Mouse (Mus musculus) kidney, embryonic 16.5 days (tissue): ENCODE data around the gene Kcnip3. TPM values are rescaled to one million over a fixed set of nuclear protein-coding genes. Genes with fewer than 3 reads are reported as not detected.
A peak's percentile ranks its signal among the peaks of the same experiment; 100 is the strongest.

Source experiments
- ATAC-seq: fragments of 200-750 bp; cut with Nextera tagmentation; 2 replicates; pipeline ENCODE4 v1.8.0; 2017; ENCODE audit warnings: moderate TSS enrichment; ENCODE audit not compliant: low FRiP score, low TSS enrichment
- H3K27ac ChIP-seq: fragments of 300-500 bp; sonication (generic); 2 replicates; pipeline ENCODE4 v1.5.1; 2014; ENCODE audit warnings: low read length
- H3K27me3 ChIP-seq: fragments of 300-500 bp; sonication (generic); 2 replicates; pipeline ENCODE4 v1.6.1; 2014; ENCODE audit warnings: low read length, control low read depth, mixed read lengths; ENCODE audit not compliant: insufficient read depth
- H3K36me3 ChIP-seq: fragments of 300-500 bp; sonication (generic); 2 replicates; pipeline ENCODE4 v1.6.1; 2014; ENCODE audit warnings: low read length, control low read depth, mixed read lengths; ENCODE audit not compliant: insufficient read depth
- H3K4me1 ChIP-seq: fragments of 300-500 bp; sonication (generic); 2 replicates; pipeline ENCODE4 v1.6.1; 2014; ENCODE audit warnings: low read length, control low read depth, mixed read lengths; ENCODE audit not compliant: insufficient read depth
- H3K4me2 ChIP-seq: fragments of 300-500 bp; sonication (generic); replicated peaks from 2 replicates; pipeline ENCODE4 v1.6.1; 2014; ENCODE audit warnings: low read depth, low read length
- H3K4me3 ChIP-seq: fragments of 300-500 bp; sonication (generic); 2 replicates; pipeline ENCODE4 v1.5.1; 2014; ENCODE audit warnings: mild to moderate bottlenecking, low read length
- H3K9ac ChIP-seq: fragments of 300-500 bp; sonication (generic); replicated peaks from 2 replicates; pipeline ENCODE4 v1.6.1; 2014; ENCODE audit warnings: low read length
- H3K9me3 ChIP-seq: fragments of 300-500 bp; sonication (generic); 2 replicates; pipeline ENCODE4 v1.6.1; 2016; ENCODE audit warnings: low read length, control low read depth
- WGBS: fragments of 180-500 bp; shearing (Covaris S2); extraction: QIAGEN DNeasy Blood & Tissue Kit; methylation state at CpG from one replicate; pipeline ENCODE4 v1.1.7; 2014; 5-methylcytosine and 5-hydroxymethylcytosine counted together
- polyA plus RNA-seq: library from polyadenylated mRNA; unstranded; fragments of >200 nt; fragmentation: Nextera tagmentation; extraction: Ambion mirVana; gene quantifications from 2 replicates; pipeline ENCODE4 v1.2.1, GENCODE M21; 2015

The Kcnip3 gene
- polyA plus RNA-seq, 1 experiment from 2014 or later = 3.4 TPM

DNA sequence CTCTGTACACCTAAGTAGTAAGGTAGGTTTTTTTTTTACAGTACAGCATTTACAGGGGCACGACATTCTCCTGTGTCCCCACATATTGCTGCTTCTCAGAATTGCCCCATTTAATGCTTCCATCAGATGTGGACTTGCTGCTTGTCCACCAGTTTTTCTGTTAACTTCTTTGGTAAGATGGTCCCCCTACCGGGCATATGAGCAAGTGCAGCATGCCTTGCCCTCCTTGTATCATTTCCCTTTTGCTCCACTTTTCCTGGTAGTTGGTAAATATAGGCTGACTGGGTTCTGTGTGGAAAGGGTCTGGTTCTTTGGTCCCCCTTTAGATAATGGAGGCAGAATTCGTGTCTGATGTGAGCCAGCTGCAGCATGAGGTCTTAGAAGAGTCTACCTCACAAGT, 91.7 kb downstream of the Kcnip3 start:
- no peak overlapping the region for H3K9ac ChIP-seq
- no peaks in the 10 kb centered on the region for H3K4me1 ChIP-seq
- no peaks in the 10 kb centered on the region for H3K27me3 ChIP-seq
- no peak overlapping the region for H3K27ac ChIP-seq
- H3K4me3 ChIP-seq = no peak overlapping the region
- H3K4me2 ChIP-seq = no peak overlapping the region
- no peaks in the 10 kb centered on the region for H3K9me3 ChIP-seq
- ATAC-seq = no peak
- H3K36me3 ChIP-seq = peaks cover 5% of the 10 kb centered on the region; the same call in 1 of the 2 replicates
- WGBS = 20% methylated on average over 3 of the region's 3 CpGs

DNA sequence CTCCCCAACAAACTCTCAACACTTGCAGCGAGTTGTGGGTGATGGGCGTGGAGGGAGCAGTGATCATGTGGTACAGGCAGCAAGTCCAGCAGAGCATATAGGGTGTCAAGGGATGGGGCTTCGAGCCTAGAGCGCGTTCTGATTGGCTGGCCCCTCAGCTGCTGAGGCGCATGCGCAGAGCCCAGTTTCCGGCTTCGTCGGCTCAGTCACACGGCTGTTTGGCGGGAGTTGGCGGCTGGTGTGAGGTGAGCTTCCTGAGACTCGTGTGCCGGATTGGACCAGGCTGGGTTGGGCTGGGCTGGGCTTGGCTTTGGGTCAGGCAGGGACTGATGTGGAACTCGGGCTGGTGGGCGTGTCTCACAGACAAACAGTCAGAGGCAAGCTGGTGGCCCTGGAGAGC, 96.9 kb downstream of the Kcnip3 start, which contains the start of gene Gpat2:
TSS of gene Gpat2 (plus strand) at position 223 of the 400 bp plus-strand sequence.
- ATAC-seq = no peak
- H3K4me3 ChIP-seq = no peak within 1 kb of the TSS
- H3K27me3 ChIP-seq = no peaks in the 10 kb centered on the region
- no peak within 1 kb of the TSS for H3K27ac ChIP-seq
- H3K9ac ChIP-seq = no peak within 1 kb of the TSS
- H3K36me3 ChIP-seq = no peaks in the 10 kb centered on the region
- H3K4me2 ChIP-seq = no peak within 1 kb of the TSS
- H3K9me3 ChIP-seq = no peaks in the 10 kb centered on the region
- WGBS = 86% methylated on average over 17 of the region's 17 CpGs
- no peaks in the 10 kb centered on the region for H3K4me1 ChIP-seq

DNA sequence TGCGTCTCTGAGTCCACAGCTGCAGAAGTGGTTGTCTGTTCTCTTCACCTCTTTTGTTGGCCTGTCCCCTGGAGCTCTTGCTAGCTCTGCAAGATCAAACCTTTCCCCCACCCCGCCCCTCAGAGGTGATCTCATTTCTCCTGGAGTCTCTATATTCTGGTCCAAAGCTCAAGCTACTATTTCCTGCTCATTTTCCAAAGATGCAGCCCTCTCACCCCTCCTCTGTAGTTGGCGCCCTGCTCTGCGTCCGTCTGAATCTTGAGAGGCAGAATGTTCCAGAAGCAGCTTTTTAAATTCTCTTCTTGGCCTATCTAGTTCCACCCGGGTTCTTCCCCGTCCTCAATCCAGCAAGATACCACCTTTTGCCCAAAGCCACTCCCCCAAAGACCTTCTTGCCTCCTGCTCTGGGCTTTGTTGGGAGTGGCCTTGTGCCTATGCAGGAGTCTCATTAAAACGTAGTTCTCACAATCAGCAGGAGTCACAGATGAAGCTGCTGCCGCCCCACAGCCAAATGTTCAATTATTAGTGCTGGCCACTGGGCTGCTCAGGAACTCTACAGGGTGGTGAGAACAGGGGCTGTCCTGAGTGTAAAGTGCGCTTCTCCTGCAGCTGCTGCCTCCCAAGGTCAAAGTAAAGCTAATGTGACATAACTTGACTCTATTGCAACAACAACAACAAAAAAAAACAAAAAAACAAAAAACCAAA, 103.5 kb downstream of the Kcnip3 start:
- H3K36me3 ChIP-seq = no peaks in the 10 kb centered on the region
- no peak overlapping the region for H3K9ac ChIP-seq
- H3K4me1 ChIP-seq = 0 out of 2 replicates have a peak, but pooled peaks cover 2% of the 10 kb centered on the region
- H3K27ac ChIP-seq = peak overlapping the region; percentile 11; the same call in 1 of the 2 replicates
- WGBS = 60% methylated on average over 10 of the region's 10 CpGs
- ATAC-seq = no peak
- H3K4me3 ChIP-seq = no peak overlapping the region
- no peaks in the 10 kb centered on the region for H3K9me3 ChIP-seq
- H3K4me2 ChIP-seq = no peak overlapping the region
- no peaks in the 10 kb centered on the region for H3K27me3 ChIP-seq

DNA sequence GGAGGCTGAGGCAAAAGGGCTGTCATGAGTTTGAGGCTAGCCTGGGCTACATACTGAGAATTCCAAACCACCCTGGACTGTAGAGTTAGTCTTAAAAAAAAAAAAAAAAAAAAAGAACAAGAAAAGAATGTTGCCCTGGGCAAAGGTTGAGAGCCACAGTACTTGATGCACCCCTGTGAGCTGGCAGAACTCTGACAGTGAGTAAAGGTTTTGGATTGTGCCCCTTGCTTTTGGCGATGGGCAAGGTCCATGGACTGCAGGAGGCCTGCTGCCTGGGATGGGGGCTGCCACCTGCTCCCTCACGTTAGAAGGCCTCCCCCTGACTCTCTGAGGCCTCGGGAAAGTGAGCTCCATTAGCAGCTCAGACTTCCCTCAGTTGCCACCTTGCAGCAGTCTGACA, 105.2 kb downstream of the Kcnip3 start:
- 45% methylated on average over 3 of the region's 3 CpGs for WGBS

DNA sequence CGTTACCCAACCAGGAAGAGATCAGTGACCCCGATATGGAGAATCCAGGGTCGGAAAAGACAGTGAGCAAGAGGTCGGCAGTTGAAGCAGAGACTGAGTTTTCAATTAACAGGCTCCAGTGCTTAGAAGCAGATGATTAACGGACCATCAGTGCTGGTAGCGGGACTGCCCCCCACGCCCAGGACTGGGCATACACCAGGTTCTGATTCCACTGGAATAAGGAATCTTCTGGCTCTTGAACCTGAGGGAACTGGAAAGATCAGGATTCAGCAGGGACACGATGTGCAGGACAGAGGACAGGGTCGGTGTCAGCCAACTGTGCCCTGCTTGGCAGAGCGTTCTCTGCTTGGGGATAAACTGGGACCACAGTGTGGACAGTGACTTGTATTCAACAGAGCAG, 106.1 kb downstream of the Kcnip3 start:
- Histone ChIP-seq H3K27ac (peak overlapping the region; percentile 75; the same call in 1 of the 2 replicates), H3K9ac (no peak overlapping the region), H3K4me3 (no peak overlapping the region), H3K4me1 (0 out of 2 replicates have a peak, but pooled peaks cover 2% of the 10 kb centered on the region), H3K27me3 (no peaks in the 10 kb centered on the region), H3K4me2 (no peak overlapping the region), H3K36me3 (no peaks in the 10 kb centered on the region), H3K9me3 (no peaks in the 10 kb centered on the region)
- WGBS = 35% methylated on average over 10 of the region's 10 CpGs
- peak; percentile 90 for ATAC-seq

More for the DNA sequence above, 105.2 kb downstream of the Kcnip3 start:
- peak; percentile 49; the same call in 1 of the 2 replicates for ATAC-seq
- Histone ChIP-seq H3K9me3 (no peaks in the 10 kb centered on the region), H3K9ac (no peak overlapping the region), H3K27ac (no peak overlapping the region; the same call in 1 of the 2 replicates), H3K4me2 (no peak overlapping the region), H3K4me3 (no peak overlapping the region), H3K4me1 (0 out of 2 replicates have a peak, but pooled peaks cover 2% of the 10 kb centered on the region), H3K36me3 (no peaks in the 10 kb centered on the region), H3K27me3 (no peaks in the 10 kb centered on the region)

DNA sequence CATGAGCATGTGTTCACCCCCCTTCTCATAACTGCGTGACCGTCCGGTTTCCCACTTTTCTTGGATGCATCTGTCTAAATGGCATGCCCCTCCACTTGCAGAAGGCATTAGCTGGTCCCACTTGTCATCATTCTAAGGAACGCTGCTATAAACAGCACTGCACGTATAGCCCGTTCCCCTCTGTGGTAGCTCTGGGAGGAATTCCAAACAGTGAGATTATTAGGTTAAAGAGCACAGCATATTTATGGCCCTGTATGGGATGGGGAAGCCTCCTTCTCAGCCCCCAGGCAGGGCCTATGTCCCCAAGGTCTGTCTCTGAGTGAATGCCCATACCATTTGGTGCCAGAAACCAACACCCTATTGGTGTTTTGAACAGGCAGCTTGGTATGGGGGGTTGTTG, 110.8 kb downstream of the Kcnip3 start:
- no peak overlapping the region for H3K27ac ChIP-seq
- H3K36me3 ChIP-seq = no peaks in the 10 kb centered on the region
- H3K27me3 ChIP-seq = no peaks in the 10 kb centered on the region
- no peaks in the 10 kb centered on the region for H3K4me1 ChIP-seq
- H3K9me3 ChIP-seq = no peaks in the 10 kb centered on the region
- H3K4me2 ChIP-seq = no peak overlapping the region
- no peak for ATAC-seq
- 70% methylated on average over 6 of the region's 6 CpGs for WGBS
- H3K9ac ChIP-seq = no peak overlapping the region
- H3K4me3 ChIP-seq = no peak overlapping the region

Other genes with a start within 250 kb of the Kcnip3 start
- gene Dusp2, start 185.9 kb downstream of the Kcnip3 start, polyA plus RNA-seq = 7.8 and 8.3 TPM in 2 replicates
- gene Astl, start 183.5 kb downstream of the Kcnip3 start, polyA plus RNA-seq = not detected in 2 replicates
- gene Adra2b, start 158.9 kb downstream of the Kcnip3 start, polyA plus RNA-seq = 7.2 and 7.8 TPM in 2 replicates
- gene Gpat2, start 96.9 kb downstream of the Kcnip3 start, polyA plus RNA-seq = 0.22 and 0.40 TPM in 2 replicates
- gene Fahd2a, start 77.5 kb downstream of the Kcnip3 start, polyA plus RNA-seq = 37.0 and 39.0 TPM in 2 replicates
- 2.7 and 3.0 TPM in 2 replicates for gene Prom2, start 19.4 kb upstream of the Kcnip3 start, polyA plus RNA-seq
- 5.1 and 5.6 TPM in 2 replicates for gene Zfp661, start 65.0 kb upstream of the Kcnip3 start, polyA plus RNA-seq
- gene Mrps5, start 65.1 kb upstream of the Kcnip3 start, polyA plus RNA-seq = 147 and 148 TPM in 2 replicates
- 59.5 and 59.7 TPM in 2 replicates for gene Mal, start 134.6 kb upstream of the Kcnip3 start, polyA plus RNA-seq
- gene Mall, start 207.8 kb upstream of the Kcnip3 start, polyA plus RNA-seq = 2.6 and 3.5 TPM in 2 replicates